Mouse (Mus musculus) testis, adult 2 months (tissue): ENCODE measurements at regions not wholly inside any gene's neighbourhood (a gene's known extent, or its start where the extent isn't known, plus 50 kb on each side); places are given as distances from the start of the nearest gene placed in this dataset.

Source experiments
- H3K27ac ChIP-seq: fragments of 200-500 bp; 2 replicates; pipeline ENCODE4 v1.5.1; 2012; ENCODE audit warnings: low read depth, low read length; ENCODE audit not compliant: control insufficient read depth, insufficient read depth
- H3K27me3 ChIP-seq: fragments of 200-500 bp; 2 replicates; pipeline ENCODE4 v1.6.1; 2012; ENCODE audit warnings: mild to moderate bottlenecking, low read length, moderate library complexity; ENCODE audit not compliant: control insufficient read depth, insufficient read depth
- H3K36me3 ChIP-seq: fragments of 200-500 bp; 2 replicates; pipeline ENCODE4 v1.6.1; 2012; ENCODE audit warnings: mild to moderate bottlenecking, low read length; ENCODE audit not compliant: control insufficient read depth, insufficient read depth
- H3K4me1 ChIP-seq: fragments of 200-500 bp; 2 replicates; pipeline ENCODE4 v1.6.1; 2012; ENCODE audit warnings: low read length; ENCODE audit not compliant: control insufficient read depth, insufficient read depth
- H3K4me3 ChIP-seq: fragments of 200-500 bp; 2 replicates; pipeline ENCODE4 v1.5.1; 2012; ENCODE audit warnings: low read depth, mild to moderate bottlenecking, low read length, moderate library complexity, mixed read lengths; ENCODE audit not compliant: control insufficient read depth
- CTCF ChIP-seq: fragments of 200-500 bp; IDR thresholded peaks from 2 replicates; pipeline ENCODE4 v1.5.1; 2012; ENCODE audit warnings: low read depth, mild to moderate bottlenecking, inconsistent platforms, low read length, moderate library complexity; ENCODE audit not compliant: control insufficient read depth, insufficient read depth, insufficient replicate concordance
- POLR2A ChIP-seq: fragments of 200-500 bp; IDR thresholded peaks from 2 replicates; pipeline ENCODE4 v1.6.1; 2012; ENCODE audit warnings: low read depth, mild to moderate bottlenecking, inconsistent platforms, low read length, moderate library complexity; ENCODE audit not compliant: control insufficient read depth

DNA sequence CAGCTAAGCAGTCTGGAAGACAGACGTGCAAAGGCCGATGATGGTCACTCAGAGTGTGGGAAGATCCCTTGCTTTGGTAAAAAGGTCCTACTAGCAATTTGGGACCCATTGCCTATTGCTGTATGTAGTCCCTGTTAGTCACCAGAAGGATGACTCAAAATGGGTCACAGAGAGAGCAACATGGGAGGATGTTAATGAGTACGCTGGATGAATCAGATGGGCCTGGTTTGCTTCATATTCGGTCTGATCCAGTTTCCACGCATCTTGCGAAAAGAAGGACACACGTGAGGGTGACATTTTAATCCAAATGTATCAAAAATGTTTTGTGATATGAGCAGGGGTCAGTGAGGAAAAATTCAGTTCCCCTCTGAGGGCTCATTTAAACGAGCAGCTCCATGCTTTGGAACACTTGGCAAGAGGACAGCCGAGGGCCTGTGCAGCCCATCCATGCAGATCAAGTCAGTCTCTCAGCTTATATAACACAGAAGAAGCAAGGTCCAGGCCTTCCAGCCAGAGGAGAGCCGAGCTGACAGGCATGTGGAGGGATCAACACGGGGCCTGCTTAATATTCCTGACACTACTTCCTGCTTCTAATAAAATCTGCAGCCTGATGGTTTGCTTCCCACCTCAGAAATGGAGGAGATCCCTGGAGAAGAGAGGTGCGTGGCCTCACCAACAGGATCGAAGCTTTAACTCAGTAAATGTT, 579.2 kb upstream of the Gm26657 start:
- no peak overlapping the region for H3K4me3 ChIP-seq
- no peak overlapping the region for H3K27ac ChIP-seq
- H3K27me3 ChIP-seq, result no peaks in the 10 kb centered on the region
- H3K36me3 ChIP-seq, result no peaks in the 10 kb centered on the region
- H3K4me1 ChIP-seq, result no peaks in the 10 kb centered on the region
- no peak for TF ChIP-seq POLR2A
- no peak for TF ChIP-seq CTCF

DNA sequence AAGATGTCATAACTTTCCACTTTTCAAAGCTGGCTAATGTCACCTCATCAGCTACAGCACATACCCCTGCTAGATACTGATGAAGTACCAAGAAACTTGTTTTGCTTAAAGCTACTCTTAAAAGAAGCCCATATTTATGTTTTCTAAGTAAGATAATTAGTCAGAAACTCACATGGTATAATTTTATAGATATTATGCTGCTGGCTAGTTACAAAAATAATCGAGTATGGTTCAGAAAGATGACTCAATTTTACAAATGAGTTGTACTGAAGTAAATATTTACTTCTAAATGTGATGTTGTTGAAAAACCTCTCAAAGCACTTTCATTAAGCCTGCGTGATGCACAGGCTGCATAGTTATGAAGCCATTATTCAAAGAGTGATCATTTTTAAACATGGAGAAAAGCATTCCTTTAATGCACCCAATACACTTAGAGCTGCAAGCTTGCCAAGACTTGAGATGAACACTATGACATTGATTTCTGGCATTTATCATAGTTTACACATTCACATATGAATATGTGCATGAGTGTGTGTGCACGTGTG, 582.3 kb upstream of the Gm26657 start:
- no peak overlapping the region for H3K27ac ChIP-seq
- H3K4me3 ChIP-seq, result no peak overlapping the region
- TF ChIP-seq CTCF, result no peak
- no peak for TF ChIP-seq POLR2A
- H3K27me3 ChIP-seq, result no peaks in the 10 kb centered on the region
- no peaks in the 10 kb centered on the region for H3K36me3 ChIP-seq
- no peaks in the 10 kb centered on the region for H3K4me1 ChIP-seq

DNA sequence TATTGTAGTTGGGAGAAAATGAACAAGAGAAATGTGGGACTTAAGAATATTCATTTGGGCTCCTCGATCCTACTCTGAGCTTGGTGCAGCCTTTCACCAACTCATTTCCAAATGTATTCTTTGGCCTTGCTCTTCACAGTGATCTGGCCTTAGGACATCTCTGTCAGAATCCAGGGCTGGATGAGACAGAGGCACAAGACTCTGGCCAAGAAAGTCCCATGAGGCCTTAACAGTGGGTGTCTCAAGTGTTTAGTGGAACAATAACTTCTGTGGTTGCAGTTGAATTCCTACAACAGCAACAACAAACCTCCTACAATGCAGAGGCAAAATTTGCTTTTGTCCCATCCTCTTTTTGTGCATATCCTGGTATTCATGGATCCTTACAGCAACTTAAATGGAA, 589.2 kb upstream of the Gm26657 start:
- H3K36me3 ChIP-seq, result no peaks in the 10 kb centered on the region
- no peak overlapping the region for H3K4me3 ChIP-seq
- no peaks in the 10 kb centered on the region for H3K4me1 ChIP-seq
- no peak for TF ChIP-seq CTCF
- no peak for TF ChIP-seq POLR2A
- no peaks in the 10 kb centered on the region for H3K27me3 ChIP-seq
- no peak overlapping the region for H3K27ac ChIP-seq

DNA sequence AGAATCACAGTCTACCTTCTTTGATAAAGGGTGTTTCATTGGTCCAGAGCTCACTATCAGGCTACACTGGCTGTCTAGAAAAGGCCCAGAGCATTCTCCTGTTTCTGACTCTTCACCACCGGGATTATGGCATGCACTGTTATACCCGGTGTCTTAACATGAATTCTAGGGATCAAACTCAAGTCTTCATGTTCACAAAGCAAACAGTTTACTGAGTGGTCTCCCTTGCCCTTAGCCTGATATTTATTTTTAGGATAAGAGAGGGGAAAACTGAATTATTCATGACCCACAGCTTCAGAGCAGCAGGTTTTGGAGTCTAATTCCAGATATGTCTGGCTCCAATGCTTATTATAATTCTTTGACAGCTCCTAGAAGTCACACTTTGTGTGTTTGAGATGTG, 596.0 kb upstream of the Gm26657 start:
- Histone ChIP-seq H3K27me3 (no peaks in the 10 kb centered on the region), H3K4me3 (no peak overlapping the region), H3K27ac (no peak overlapping the region)

DNA sequence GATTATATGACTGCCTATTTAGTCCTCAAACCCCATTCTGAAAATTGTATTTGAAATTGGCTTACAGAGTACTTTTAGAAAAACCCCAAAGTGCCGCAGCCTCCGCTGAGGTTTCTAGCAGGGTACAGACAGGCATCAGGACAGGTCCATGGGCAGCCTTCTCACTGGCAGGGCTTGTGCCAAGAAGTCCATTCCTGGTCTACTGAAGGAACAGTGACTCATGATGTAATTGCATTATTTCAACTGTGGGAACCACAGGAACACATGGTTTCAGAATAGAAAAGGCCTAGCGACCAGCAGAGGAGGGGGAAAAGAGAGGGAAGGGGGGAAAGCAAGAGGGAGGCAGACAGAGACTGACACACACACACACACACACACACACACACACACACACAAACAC, 603.0 kb upstream of the Gm26657 start:
- H3K4me1 ChIP-seq, result no peaks in the 10 kb centered on the region; the same call in 1 of the 2 replicates
- no peak overlapping the region for H3K27ac ChIP-seq
- H3K27me3 ChIP-seq, result no peaks in the 10 kb centered on the region
- no peaks in the 10 kb centered on the region for H3K36me3 ChIP-seq
- TF ChIP-seq POLR2A, result no peak
- no peak for TF ChIP-seq CTCF
- H3K4me3 ChIP-seq, result no peak overlapping the region

More for the DNA sequence above, 596.0 kb upstream of the Gm26657 start:
- Histone ChIP-seq H3K36me3 (no peaks in the 10 kb centered on the region), H3K4me1 (no peaks in the 10 kb centered on the region)
- TF ChIP-seq POLR2A, result no peak
- no peak for TF ChIP-seq CTCF

DNA sequence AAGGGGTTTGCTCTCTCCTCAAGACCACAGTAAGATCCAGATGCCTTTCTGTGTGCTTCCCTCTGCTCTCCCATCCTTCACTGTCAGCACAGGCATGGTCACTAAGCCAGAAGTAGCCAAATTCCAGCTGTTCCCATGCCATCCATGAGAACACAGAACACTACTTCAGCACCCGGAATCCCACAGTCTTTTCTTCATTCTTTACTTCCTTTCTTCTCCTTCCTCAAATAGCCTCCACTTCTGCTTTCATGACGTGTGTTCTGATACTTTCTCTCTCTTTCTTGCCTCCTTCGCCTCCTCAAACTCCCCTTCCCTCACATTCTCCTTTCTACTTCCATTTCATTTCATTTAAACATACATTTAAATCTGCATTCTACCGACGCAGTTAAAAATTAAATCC, 602.1 kb upstream of the Klf4 start:
- H3K4me3 ChIP-seq, result no peak overlapping the region
- no peaks in the 10 kb centered on the region for H3K36me3 ChIP-seq
- H3K27ac ChIP-seq, result no peak overlapping the region
- no peaks in the 10 kb centered on the region; the same call in 1 of the 2 replicates for H3K4me1 ChIP-seq
- TF ChIP-seq CTCF (no peak), POLR2A (no peak)
- no peaks in the 10 kb centered on the region for H3K27me3 ChIP-seq

DNA sequence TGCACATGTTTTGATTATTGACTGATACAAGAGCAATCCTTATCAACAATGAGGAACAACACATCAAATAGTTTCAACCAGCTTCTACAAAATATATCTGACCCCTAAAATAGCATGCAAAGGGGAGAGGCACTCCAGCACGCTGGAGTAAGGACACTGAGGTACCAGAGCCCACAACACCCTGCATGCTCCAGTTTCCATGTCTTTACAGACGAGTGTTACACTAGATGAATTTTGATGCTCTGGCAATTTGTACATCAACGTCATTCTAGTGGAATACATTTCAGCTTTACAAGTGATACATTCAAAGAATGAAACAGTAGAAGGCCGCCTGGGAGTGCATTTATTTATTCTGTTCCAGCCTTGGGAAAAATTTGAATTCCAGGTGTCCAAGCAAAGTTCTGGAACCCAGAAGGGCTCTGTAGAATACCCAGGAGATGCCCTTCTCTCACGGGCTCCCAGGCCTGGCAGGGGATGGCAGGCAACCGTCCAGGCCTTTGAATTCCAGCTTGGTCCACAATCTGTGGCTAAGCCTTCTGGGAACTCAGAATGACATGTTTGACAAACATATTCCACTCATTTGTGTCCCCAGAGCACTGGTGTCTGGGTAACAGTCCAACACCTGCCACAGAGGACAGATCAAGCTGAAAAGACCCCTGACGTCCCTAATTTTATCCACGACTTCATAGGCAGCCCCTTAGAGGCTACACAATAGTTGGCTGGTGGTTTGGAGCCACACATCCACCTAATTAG, 595.6 kb upstream of the Klf4 start:
- H3K27ac ChIP-seq, result no peak overlapping the region
- no peak for TF ChIP-seq POLR2A
- no peak for TF ChIP-seq CTCF
- H3K27me3 ChIP-seq, result no peaks in the 10 kb centered on the region
- H3K36me3 ChIP-seq, result no peaks in the 10 kb centered on the region
- H3K4me3 ChIP-seq, result no peak overlapping the region
- no peaks in the 10 kb centered on the region for H3K4me1 ChIP-seq
